Mouse (Mus musculus) ES-E14 (cell line): ENCODE measurements around the gene Tmem126b. TPM values are rescaled to one million over a fixed set of nuclear protein-coding genes. Genes with fewer than 3 reads are reported as not detected.

Experiments
- DNase-seq: peaks from one replicate; pipeline ENCODE4 v3.0.0-alpha.2; 2013; ENCODE audit warnings: low read depth, low spot score
- H3K27ac ChIP-seq: 2 replicates; pipeline ENCODE4 v1.5.1; 2012; ENCODE audit warnings: low read depth, mild to moderate bottlenecking, low read length, moderate library complexity, mixed read lengths; ENCODE audit not compliant: poor library complexity, insufficient read depth, severe bottlenecking
- H3K36me3 ChIP-seq: 2 replicates; pipeline ENCODE4 v1.6.1; 2012; ENCODE audit warnings: mild to moderate bottlenecking, low read length, moderate library complexity, mixed read lengths; ENCODE audit not compliant: control insufficient read depth, poor library complexity, insufficient read depth, severe bottlenecking
- H3K4me1 ChIP-seq, 2 experiments: fragments of 150-350 bp in 1 of 2; sonication (generic) in 1 of 2; 2 replicates each; pipeline ENCODE4 v1.6.1; 2012; ENCODE audit warnings: low read length in 2 of 2, mild to moderate bottlenecking in 1 of 2, mixed read lengths in 1 of 2; ENCODE audit not compliant: control insufficient read depth in 2 of 2, insufficient read depth in 2 of 2, poor library complexity in 1 of 2
- H3K4me3 ChIP-seq, 2 experiments: fragments of 150-350 bp in 1 of 2; sonication (generic) in 1 of 2; 2 replicates each; pipeline ENCODE4 v1.5.1; 2012; ENCODE audit warnings: low read length in 2 of 2, low read depth in 1 of 2, mild to moderate bottlenecking in 1 of 2, mixed read lengths in 1 of 2; ENCODE audit not compliant: insufficient read depth in 1 of 2, poor library complexity in 1 of 2, severe bottlenecking in 1 of 2
- H3K9ac ChIP-seq: 2 replicates; pipeline ENCODE4 v1.6.1; 2012; ENCODE audit warnings: low read depth, mild to moderate bottlenecking, low read length, mixed read lengths; ENCODE audit not compliant: poor library complexity, insufficient read depth, severe bottlenecking
- H3K9me3 ChIP-seq: fragments of 150-350 bp; sonication (generic); 2 replicates; pipeline ENCODE4 v1.6.1; 2012; ENCODE audit warnings: low read depth, mild to moderate bottlenecking, low read length; ENCODE audit not compliant: control insufficient read depth, insufficient read depth
- CHD2 ChIP-seq: IDR thresholded peaks from 2 replicates; pipeline ENCODE4 v1.6.1; 2014; ENCODE audit warnings: mild to moderate bottlenecking, low read depth, low read length, inconsistent platforms
- HCFC1 ChIP-seq: IDR thresholded peaks from 2 replicates; pipeline ENCODE4 v1.6.1; 2012; ENCODE audit warnings: low read length, inconsistent platforms, borderline replicate concordance; ENCODE audit not compliant: insufficient read depth
- MAFK ChIP-seq: IDR thresholded peaks from 2 replicates; pipeline ENCODE4 v1.6.1; 2014; ENCODE audit warnings: mild to moderate bottlenecking, low read depth, low read length, inconsistent platforms; ENCODE audit not compliant: insufficient read depth
- ZC3H11A ChIP-seq: IDR thresholded peaks from 2 replicates; pipeline ENCODE4 v1.6.1; 2012; ENCODE audit warnings: low read depth, mild to moderate bottlenecking, inconsistent platforms, low read length, borderline replicate concordance
- ZNF384 ChIP-seq: IDR thresholded peaks from 2 replicates; pipeline ENCODE4 v1.6.1; 2012; ENCODE audit warnings: low read depth, low read length, inconsistent platforms
- in situ Hi-C, 2 experiments: fragments of 600-800 bp; cut with MboI; formaldehyde crosslinking; loops; one replicate each; pipeline ENCODE4 v1.15.1; 2025; ENCODE audit warnings: low sequenced_read_pairs in 2 of 2, inconsistent platforms in 1 of 2; ENCODE audit not compliant: unreplicated experiment in 2 of 2
- total RNA-seq: library from RNA; depleted of rRNA; stranded (reverse); fragments of 300-350 nt; gene quantifications from 2 replicates; pipeline ENCODE4 v1.2.3, GENCODE M21; 2012

The Tmem126b gene
- total RNA-seq, 1 experiment = 12.8 TPM

DNA sequence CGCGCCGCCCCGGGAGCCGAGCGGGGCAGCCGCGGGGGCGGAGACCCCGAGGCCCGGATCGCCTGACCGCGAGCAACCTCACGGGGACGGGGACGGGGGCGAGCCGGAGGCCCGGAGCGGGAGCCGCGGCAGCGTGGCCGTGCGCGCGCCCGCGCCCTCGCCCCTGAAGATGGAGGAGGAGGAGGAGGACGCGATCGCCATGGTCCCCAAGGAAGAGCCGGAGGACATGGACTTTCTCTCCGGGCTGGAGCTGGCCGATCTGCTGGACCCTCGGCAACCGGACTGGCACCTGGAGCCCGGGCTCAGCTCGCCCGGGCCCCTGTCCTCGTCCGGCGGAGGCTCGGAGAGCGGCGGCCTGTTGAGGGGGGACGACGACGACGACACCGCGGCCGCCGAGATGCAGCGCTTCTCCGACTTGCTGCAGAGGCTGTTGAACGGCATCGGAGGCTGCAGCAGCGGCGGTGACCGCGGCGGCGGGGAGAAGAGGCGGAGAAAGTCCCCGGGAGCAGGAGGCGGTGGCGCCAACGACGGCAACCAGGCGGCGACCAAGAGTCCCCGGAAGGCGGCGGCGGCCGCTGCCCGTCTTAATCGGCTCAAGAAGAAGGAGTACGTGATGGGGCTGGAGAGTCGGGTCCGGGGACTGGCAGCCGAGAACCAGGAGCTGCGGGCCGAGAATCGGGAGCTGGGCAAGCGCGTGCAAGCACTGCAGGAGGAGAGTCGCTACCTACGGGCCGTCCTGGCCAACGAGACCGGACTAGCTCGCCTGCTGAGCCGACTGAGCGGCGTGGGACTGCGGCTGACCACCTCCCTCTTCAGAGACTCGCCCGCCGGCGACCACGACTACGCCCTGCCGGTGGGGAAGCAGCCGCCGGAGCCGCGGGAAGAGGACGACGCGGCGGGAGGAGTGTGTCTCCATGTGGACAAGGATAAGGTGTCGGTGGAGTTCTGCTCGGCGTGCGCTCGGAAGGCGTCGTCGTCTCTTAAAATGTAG is 32.4 kb downstream of the Tmem126b start:
- TF ChIP-seq HCFC1 = no peak
- TF ChIP-seq ZC3H11A = no peak
- TF ChIP-seq ZNF384 = no peak
- no peak for TF ChIP-seq MAFK
- TF ChIP-seq CHD2 = no peak
- H3K27ac ChIP-seq = peak overlapping the region; percentile 90
- in situ Hi-C loops = loop anchor here in 1 of 2 experiments (25.0 kb wide), 1 partner anchor 481 kb away; no protein-coding TSS in a partner anchor

GRCm38 (mm10) chr7:90442518-90443080 is 33.2 kb downstream of the Tmem126b start, which contains the start of gene Crebzf:
Gene Crebzf (plus strand): TSS chr7:90442729.
- peaks cover 0 to 5% of the 10 kb centered on the region in 2 experiments; a peak in 1 of 4 replicates for H3K4me1 ChIP-seq
- in situ Hi-C loops = loop anchor here in 1 of 2 experiments (25.0 kb wide), 1 partner anchor 480 kb away; no protein-coding TSS in a partner anchor
- peak within 1 kb of the TSS; percentile 93 to 96 for H3K4me3 ChIP-seq
- peaks cover 4% of the 10 kb centered on the region for H3K36me3 ChIP-seq
- DNase-seq = peak; percentile 92
- no peaks in the 10 kb centered on the region for H3K9me3 ChIP-seq
- peak; percentile 100 for TF ChIP-seq CHD2
- no peak for TF ChIP-seq ZC3H11A
- H3K9ac ChIP-seq = peak within 1 kb of the TSS; percentile 99
- peak within 1 kb of the TSS; percentile 90 for H3K27ac ChIP-seq

More for the DNA sequence above, 32.4 kb downstream of the Tmem126b start:
- Histone ChIP-seq H3K4me1 (peaks cover 0 to 5% of the 10 kb centered on the region in 2 experiments; a peak in 1 of 4 replicates), H3K4me3 (peak overlapping the region; percentile 93 to 96), H3K36me3 (peaks cover 4% of the 10 kb centered on the region), H3K9ac (peak overlapping the region; percentile 99), H3K9me3 (no peaks in the 10 kb centered on the region)
- no peak for DNase-seq

DNA sequence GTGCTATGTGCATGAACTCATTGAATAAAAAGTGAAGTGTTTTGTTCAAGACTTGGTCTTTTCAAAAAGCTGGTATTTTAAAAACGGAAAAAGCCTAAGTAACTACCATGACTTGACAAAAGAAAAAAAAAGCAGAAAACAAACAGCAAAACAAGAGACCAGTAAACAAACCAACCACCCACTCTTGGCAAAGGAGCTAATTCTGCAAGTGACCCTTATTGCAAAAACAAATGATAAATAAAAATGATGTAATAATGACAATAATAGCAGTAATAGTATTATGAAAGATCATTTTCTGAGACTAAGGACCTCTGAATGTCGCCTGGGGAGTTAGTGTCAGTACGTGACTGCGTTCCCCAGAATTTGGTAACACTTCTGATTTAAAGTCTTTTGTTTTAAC is 33.7 kb downstream of the Tmem126b start:
- DNase-seq = no peak

GRCm38 (mm10) chr7:90440044-90440443 is 35.8 kb downstream of the Tmem126b start:
- TF ChIP-seq HCFC1 (no peak), ZNF384 (no peak), MAFK (no peak), ZC3H11A (no peak), CHD2 (no peak)
- no peaks in the 10 kb centered on the region for H3K9me3 ChIP-seq
- no peak for DNase-seq
- H3K9ac ChIP-seq = no peak overlapping the region
- in situ Hi-C loops = loop anchor here in 1 of 2 experiments (25.0 kb wide), 1 partner anchor 478 kb away; no protein-coding TSS in a partner anchor
- H3K4me1 ChIP-seq = peaks cover 0 to 3% of the 10 kb centered on the region in 2 experiments; a peak in 1 of 4 replicates
- H3K4me3 ChIP-seq = no peak overlapping the region
- peaks cover 4% of the 10 kb centered on the region; the same call in 1 of the 2 replicates for H3K36me3 ChIP-seq
- H3K27ac ChIP-seq = no peak overlapping the region

More for the DNA sequence above, 33.7 kb downstream of the Tmem126b start:
- Histone ChIP-seq H3K27ac (no peak overlapping the region), H3K9ac (no peak overlapping the region; the same call in 1 of the 2 replicates), H3K9me3 (no peaks in the 10 kb centered on the region), H3K4me1 (peaks cover 0 to 5% of the 10 kb centered on the region in 2 experiments; a peak in 1 of 4 replicates), H3K4me3 (peak overlapping the region; percentile 38 to 66; a peak in 3 of 4 replicates), H3K36me3 (peaks cover 4% of the 10 kb centered on the region)
- TF ChIP-seq MAFK = no peak
- no peak for TF ChIP-seq ZNF384
- no peak for TF ChIP-seq CHD2
- no peak for TF ChIP-seq HCFC1
- in situ Hi-C loops = loop anchor here in 1 of 2 experiments (25.0 kb wide), 1 partner anchor 480 kb away; no protein-coding TSS in a partner anchor
